Mouse (Mus musculus) liver, postnatal 0 days (tissue): Measurements from ENCODE around the gene Srebf1. TPM values are rescaled to one million over a fixed set of nuclear protein-coding genes. Genes with fewer than 3 reads are reported as not detected.
A peak's percentile ranks its signal among the peaks of the same experiment; 100 is the strongest.

Experiments
- ATAC-seq: fragments of 200-750 bp; cut with Nextera tagmentation; 2 replicates; pipeline ENCODE4 v1.8.0; 2017; ENCODE audit warnings: mild to moderate bottlenecking, moderate library complexity
- DNase-seq: peaks from one replicate; pipeline ENCODE4 v3.0.0-alpha.2; 2016
- H3K27ac ChIP-seq: fragments of 300-500 bp; sonication (generic); 2 replicates; pipeline ENCODE4 v1.5.1; 2014; ENCODE audit warnings: antibody characterized with exemption, moderate library complexity, mild to moderate bottlenecking, low read depth
- H3K27me3 ChIP-seq: fragments of 300-500 bp; sonication (generic); 2 replicates; pipeline ENCODE4 v1.6.1; 2014; ENCODE audit warnings: low read length, control low read depth, mixed read lengths; ENCODE audit not compliant: insufficient read depth
- H3K36me3 ChIP-seq: fragments of 300-500 bp; sonication (generic); replicated peaks from 2 replicates; pipeline ENCODE4 v1.6.1; 2014; ENCODE audit warnings: mild to moderate bottlenecking, control low read depth, low read length, moderate library complexity, mixed read lengths; ENCODE audit not compliant: insufficient read depth
- H3K4me1 ChIP-seq: fragments of 300-500 bp; sonication (generic); 2 replicates; pipeline ENCODE4 v1.6.1; 2014; ENCODE audit warnings: antibody characterized with exemption, mild to moderate bottlenecking, control low read depth; ENCODE audit not compliant: insufficient read depth
- H3K4me2 ChIP-seq: fragments of 300-500 bp; sonication (generic); 2 replicates; pipeline ENCODE4 v1.6.1; 2014; ENCODE audit warnings: low read depth, mild to moderate bottlenecking, low read length, moderate library complexity, mixed read lengths
- H3K4me3 ChIP-seq: fragments of 300-500 bp; sonication (generic); 2 replicates; pipeline ENCODE4 v1.5.1; 2014; ENCODE audit warnings: low read depth, low read length
- H3K9ac ChIP-seq: fragments of 300-500 bp; sonication (generic); replicated peaks from 2 replicates; pipeline ENCODE4 v1.6.1; 2014; ENCODE audit warnings: mild to moderate bottlenecking, moderate library complexity
- H3K9me3 ChIP-seq: fragments of 300-500 bp; sonication (generic); 2 replicates; pipeline ENCODE4 v1.6.1; 2016; ENCODE audit warnings: mild to moderate bottlenecking, control low read depth, low read length, mixed read lengths
- CTCF ChIP-seq: sonication (generic); IDR thresholded peaks from 2 replicates; pipeline ENCODE4 v1.5.1; 2016; ENCODE audit warnings: antibody characterized with exemption, low read depth
- EP300 ChIP-seq: IDR thresholded peaks from 2 replicates; pipeline ENCODE4 v1.6.1; 2016; ENCODE audit warnings: antibody characterized with exemption, low read depth, mild to moderate bottlenecking
- WGBS: fragments of 180-500 bp; shearing (Covaris S2); extraction: QIAGEN DNeasy Blood & Tissue Kit; methylation state at CpG from one replicate; pipeline ENCODE4 v1.1.7; 2014; ENCODE audit not compliant: insufficient replicate concordance; 5-methylcytosine and 5-hydroxymethylcytosine counted together
- polyA plus RNA-seq: library from polyadenylated mRNA; unstranded; fragments of >200 nt; fragmentation: Nextera tagmentation; extraction: Ambion mirVana; gene quantifications from 2 replicates; pipeline ENCODE4 v1.2.1, GENCODE M21; 2015

Srebf1 gene
- polyA plus RNA-seq, 1 experiment from 2014 or later: 21.4 TPM

DNA sequence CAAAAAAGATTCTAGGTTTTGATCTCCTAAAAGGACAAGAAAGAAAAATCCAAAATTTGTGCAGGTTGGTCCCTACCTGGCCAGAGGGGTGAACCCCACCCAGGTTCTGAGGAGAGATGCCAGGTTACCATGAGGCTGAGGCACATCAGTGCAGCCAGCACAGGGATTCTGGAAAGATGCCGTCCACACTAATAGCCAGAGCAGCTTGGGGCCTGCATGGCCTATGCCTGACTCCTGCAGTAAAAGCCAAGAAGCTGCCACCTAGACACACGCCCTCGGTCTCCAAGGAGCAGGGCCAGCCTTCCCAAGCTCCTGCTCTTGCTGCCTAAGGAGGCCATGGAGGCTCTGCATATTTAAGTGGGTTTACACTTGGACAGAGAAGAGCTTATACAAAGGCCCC is 8.9 kb upstream of the Srebf1 start:
- TF ChIP-seq EP300 (no peak), CTCF (no peak)
- H3K9ac ChIP-seq: no peak overlapping the region
- no peaks in the 10 kb centered on the region for H3K27me3 ChIP-seq
- no peak overlapping the region for H3K27ac ChIP-seq
- ATAC-seq (no peak), DNase-seq (no peak)
- WGBS: 86% methylated on average over 3 of the region's 3 CpGs
- H3K4me1 ChIP-seq: peaks cover 4% of the 10 kb centered on the region; the same call in 1 of the 2 replicates
- no peak overlapping the region for H3K4me2 ChIP-seq
- H3K36me3 ChIP-seq: no peaks in the 10 kb centered on the region
- H3K4me3 ChIP-seq: no peak overlapping the region
- H3K9me3 ChIP-seq: no peaks in the 10 kb centered on the region

DNA sequence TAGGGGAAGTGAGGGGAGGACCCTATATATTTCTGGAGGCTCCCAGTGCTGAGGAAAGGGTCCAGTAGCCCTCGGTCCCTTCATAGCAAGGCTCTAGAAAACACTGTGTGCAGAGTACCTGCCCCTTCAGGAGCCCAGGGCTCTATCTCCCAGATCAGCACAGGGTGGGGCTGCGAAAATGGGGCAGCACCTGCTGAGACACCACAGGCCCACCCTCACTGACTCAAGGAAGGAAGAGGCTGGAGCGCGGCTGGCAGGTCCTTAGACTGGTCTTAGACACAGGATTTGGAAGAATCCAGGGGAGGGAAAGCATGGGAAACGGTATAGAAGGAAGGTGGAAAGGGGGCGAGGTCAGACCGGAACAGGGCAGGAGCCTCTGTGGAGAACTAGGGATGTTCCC is 8.1 kb upstream of the Srebf1 start:
- Histone ChIP-seq H3K9me3 (no peaks in the 10 kb centered on the region), H3K4me3 (no peak overlapping the region), H3K4me2 (no peak overlapping the region), H3K36me3 (no peaks in the 10 kb centered on the region), H3K4me1 (peaks cover 4% of the 10 kb centered on the region; the same call in 1 of the 2 replicates), H3K27me3 (no peaks in the 10 kb centered on the region), H3K27ac (no peak overlapping the region), H3K9ac (no peak overlapping the region)
- TF ChIP-seq EP300 (no peak), CTCF (no peak)
- DNase-seq (no peak), ATAC-seq (no peak)
- 83% methylated on average over 7 of the region's 7 CpGs for WGBS

- H3K4me3 ChIP-seq: no peak overlapping the region
- H3K4me2 ChIP-seq: no peak overlapping the region
- no peaks in the 10 kb centered on the region for H3K27me3 ChIP-seq
- H3K27ac ChIP-seq: no peak overlapping the region
- TF ChIP-seq EP300 (no peak), CTCF (no peak)
- H3K36me3 ChIP-seq: no peaks in the 10 kb centered on the region
- DNase-seq: peak; percentile 44
- ATAC-seq: peak; percentile 85
- H3K9ac ChIP-seq: no peak overlapping the region
- H3K4me1 ChIP-seq: peaks cover 6% of the 10 kb centered on the region
- no peaks in the 10 kb centered on the region for H3K9me3 ChIP-seq
- WGBS: 69% methylated on average over 13 of the region's 13 CpGs
Observed at GRCm38 (mm10) chr11:60229821-60230220, 7.4 kb upstream of the Srebf1 start.

DNA sequence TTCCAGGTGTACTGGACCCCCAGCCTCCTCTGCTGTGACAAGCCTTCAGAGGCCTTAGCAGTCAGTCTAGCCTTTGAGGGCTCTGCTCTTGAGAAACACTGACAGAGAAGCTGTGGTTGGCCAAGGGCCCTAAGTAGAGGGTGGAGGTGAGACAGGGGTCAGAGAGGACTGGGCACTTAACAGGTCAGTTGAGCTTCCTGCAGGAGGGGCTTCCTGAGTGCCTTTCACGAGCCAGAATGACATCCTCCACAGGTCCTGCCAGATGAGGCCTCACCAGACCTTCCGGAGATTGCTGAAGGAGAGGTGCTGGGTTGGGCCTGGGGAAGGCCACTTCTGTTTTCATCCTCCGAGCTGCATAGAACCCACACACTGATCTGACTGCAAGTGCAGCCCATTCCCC is 6.1 kb upstream of the Srebf1 start:
- Histone ChIP-seq H3K27ac (no peak overlapping the region), H3K27me3 (no peaks in the 10 kb centered on the region), H3K36me3 (no peaks in the 10 kb centered on the region), H3K9ac (no peak overlapping the region), H3K4me3 (no peak overlapping the region), H3K4me1 (peaks cover 18% of the 10 kb centered on the region), H3K9me3 (no peaks in the 10 kb centered on the region), H3K4me2 (no peak overlapping the region)
- ATAC-seq: no peak
- DNase-seq: no peak
- TF ChIP-seq EP300: no peak
- TF ChIP-seq CTCF: no peak
- WGBS: 59% methylated on average over 3 of the region's 3 CpGs

- Histone ChIP-seq H3K27ac (no peak overlapping the region), H3K36me3 (no peaks in the 10 kb centered on the region), H3K9ac (no peak overlapping the region), H3K4me2 (no peak overlapping the region), H3K4me1 (peaks cover 39% of the 10 kb centered on the region), H3K27me3 (no peaks in the 10 kb centered on the region), H3K9me3 (no peaks in the 10 kb centered on the region), H3K4me3 (no peak overlapping the region)
- no peak for TF ChIP-seq EP300
- no peak for TF ChIP-seq CTCF
- DNase-seq: no peak
- WGBS: 54% methylated on average over 1 of the region's 1 CpGs
- no peak for ATAC-seq
Observed at GRCm38 (mm10) chr11:60225874-60226273, 3.5 kb upstream of the Srebf1 start.

- no peak overlapping the region for H3K27ac ChIP-seq
- H3K27me3 ChIP-seq: no peaks in the 10 kb centered on the region
- H3K9ac ChIP-seq: no peak overlapping the region; the same call in 1 of the 2 replicates
- WGBS: 50% methylated on average over 4 of the region's 4 CpGs
- no peaks in the 10 kb centered on the region for H3K9me3 ChIP-seq
- H3K4me1 ChIP-seq: peaks cover 39% of the 10 kb centered on the region
- H3K4me2 ChIP-seq: no peak overlapping the region
- peak; percentile 69 for DNase-seq
- ATAC-seq: no peak
- no peak overlapping the region for H3K4me3 ChIP-seq
- TF ChIP-seq CTCF (peak; percentile 54), EP300 (no peak)
- no peaks in the 10 kb centered on the region for H3K36me3 ChIP-seq
Observed at GRCm38 (mm10) chr11:60224676-60225075, 2.3 kb upstream of the Srebf1 start.

DNA sequence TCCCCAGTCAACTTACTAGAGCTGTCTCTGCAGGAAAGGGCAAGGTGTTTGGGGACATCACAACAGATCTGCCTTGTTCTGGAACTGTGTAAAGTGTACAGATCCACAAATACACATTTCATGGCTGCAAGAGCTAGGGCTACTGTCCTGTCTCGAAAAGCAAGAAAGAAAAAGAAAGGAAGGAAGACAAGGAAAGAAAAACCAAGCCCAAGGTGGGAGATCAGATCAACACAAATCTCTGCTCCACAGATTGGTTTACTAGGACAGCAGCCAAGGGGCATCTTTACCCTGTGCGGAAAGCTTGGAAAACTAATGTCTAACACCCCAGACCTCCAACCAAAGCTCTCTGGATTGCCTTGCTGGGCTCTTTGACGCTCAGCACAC is 304 bp downstream of the Srebf1 start:
- Histone ChIP-seq H3K36me3 (peaks cover 8% of the 10 kb centered on the region), H3K9ac (0 out of 2 replicates have a peak overlapping the region, but pooled peaks have one; percentile 59), H3K27ac (peak overlapping the region; percentile 58), H3K4me2 (peak overlapping the region; percentile 81), H3K27me3 (no peaks in the 10 kb centered on the region), H3K4me3 (peak overlapping the region; percentile 47), H3K9me3 (no peaks in the 10 kb centered on the region), H3K4me1 (peaks cover 57% of the 10 kb centered on the region)
- WGBS: 44% methylated on average over 3 of the region's 3 CpGs
- ATAC-seq (no peak), DNase-seq (no peak)
- no peak for TF ChIP-seq EP300
- TF ChIP-seq CTCF: no peak
